Mouse (Mus musculus) kidney, embryonic 14.5 days (tissue): ENCODE results near the gene Gm19935. TPM values are rescaled to one million over a fixed set of nuclear protein-coding genes. Genes with fewer than 3 reads are reported as not detected.
A peak's percentile ranks its signal among the peaks of the same experiment; 100 is the strongest.

Source experiments
- ATAC-seq: fragments of 200-750 bp; cut with Nextera tagmentation; 2 replicates; pipeline ENCODE4 v1.8.0; 2017; ENCODE audit warnings: moderate number of reproducible peaks, mild to moderate bottlenecking, moderate TSS enrichment, moderate library complexity; ENCODE audit not compliant: low FRiP score, low TSS enrichment
- H3K27ac ChIP-seq: fragments of 300-500 bp; sonication (generic); 2 replicates; pipeline ENCODE4 v1.5.1; 2014; ENCODE audit warnings: low read depth, mild to moderate bottlenecking, low read length, moderate library complexity, mixed read lengths
- H3K27me3 ChIP-seq: fragments of 300-500 bp; sonication (generic); 2 replicates; pipeline ENCODE4 v1.6.1; 2014; ENCODE audit warnings: mild to moderate bottlenecking, low read length; ENCODE audit not compliant: control insufficient read depth, insufficient read depth
- H3K36me3 ChIP-seq: fragments of 300-500 bp; sonication (generic); 2 replicates; pipeline ENCODE4 v1.6.1; 2014; ENCODE audit warnings: low read length, mixed read lengths; ENCODE audit not compliant: control insufficient read depth, insufficient read depth
- H3K4me1 ChIP-seq: fragments of 300-500 bp; sonication (generic); 2 replicates; pipeline ENCODE4 v1.6.1; 2014; ENCODE audit warnings: low read length, mixed read lengths; ENCODE audit not compliant: control insufficient read depth, insufficient read depth
- H3K4me2 ChIP-seq: fragments of 300-500 bp; sonication (generic); replicated peaks from 2 replicates; pipeline ENCODE4 v1.6.1; 2014; ENCODE audit warnings: low read depth, mild to moderate bottlenecking, low read length
- H3K4me3 ChIP-seq: fragments of 300-500 bp; sonication (generic); 2 replicates; pipeline ENCODE4 v1.5.1; 2014; ENCODE audit warnings: mild to moderate bottlenecking, low read length
- H3K9ac ChIP-seq: fragments of 300-500 bp; sonication (generic); 2 replicates; pipeline ENCODE4 v1.6.1; 2014; ENCODE audit warnings: low read depth, mild to moderate bottlenecking, low read length, moderate library complexity
- H3K9me3 ChIP-seq: fragments of 300-500 bp; sonication (generic); 2 replicates; pipeline ENCODE4 v1.6.1; 2016; ENCODE audit warnings: low read length; ENCODE audit not compliant: control insufficient read depth
- WGBS: fragments of 180-500 bp; shearing (Covaris S2); extraction: QIAGEN DNeasy Blood & Tissue Kit; methylation state at CpG from one replicate; pipeline ENCODE4 v1.1.7; 2014; 5-methylcytosine and 5-hydroxymethylcytosine counted together
- polyA plus RNA-seq: library from polyadenylated mRNA; unstranded; fragments of >200 nt; fragmentation: Nextera tagmentation; extraction: Ambion mirVana; gene quantifications from 2 replicates; pipeline ENCODE4 v1.2.1, GENCODE M21; 2014

Gm19935 gene
- polyA plus RNA-seq = not detected in 2 replicates

GRCm38 (mm10) chr8:90817293-90817692, at the start of gene Gm19935:
Gm19935 (minus strand) TSS chr8:90817393.
- H3K27ac ChIP-seq = no peak within 1 kb of the TSS
- no peaks in the 10 kb centered on the region for H3K4me1 ChIP-seq
- no peak within 1 kb of the TSS for H3K4me2 ChIP-seq
- no peaks in the 10 kb centered on the region for H3K36me3 ChIP-seq
- no peaks in the 10 kb centered on the region for H3K27me3 ChIP-seq
- H3K4me3 ChIP-seq = no peak within 1 kb of the TSS
- no peak within 1 kb of the TSS for H3K9ac ChIP-seq
- ATAC-seq = no peak
- WGBS = 83% methylated on average over 2 of the region's 2 CpGs
- no peaks in the 10 kb centered on the region for H3K9me3 ChIP-seq

DNA sequence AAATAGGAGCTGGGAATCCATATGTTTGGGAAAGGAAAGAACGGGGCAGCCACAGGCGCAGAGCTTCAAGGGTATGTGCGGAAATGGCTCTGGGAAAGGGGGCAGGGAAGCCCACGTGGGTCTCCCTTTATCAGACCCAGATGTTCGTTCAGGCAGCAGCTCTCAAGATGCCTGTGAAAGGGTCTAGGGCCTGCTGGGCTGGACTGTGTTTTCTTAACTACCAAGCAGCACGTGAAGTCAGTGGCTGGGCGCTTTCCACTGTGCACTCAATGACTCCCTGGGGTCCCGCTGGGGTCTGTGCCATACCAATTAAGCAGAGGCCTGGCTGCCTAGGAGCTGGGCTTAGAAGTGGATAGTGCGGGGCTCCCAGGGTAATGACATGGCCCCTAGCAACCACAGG, 44.8 kb upstream of the Gm19935 start:
- WGBS = 6% methylated on average over 9 of the region's 9 CpGs
- Histone ChIP-seq H3K4me3 (no peak overlapping the region), H3K36me3 (no peaks in the 10 kb centered on the region), H3K9me3 (no peaks in the 10 kb centered on the region), H3K27me3 (no peaks in the 10 kb centered on the region), H3K27ac (peak overlapping the region; percentile 89), H3K9ac (0 out of 2 replicates have a peak overlapping the region, but pooled peaks have one; percentile 19), H3K4me2 (no peak overlapping the region; the same call in 1 of the 2 replicates), H3K4me1 (peaks cover 13% of the 10 kb centered on the region)
- peak; percentile 85 for ATAC-seq

- Histone ChIP-seq H3K4me2 (0 out of 2 replicates have a peak overlapping the region, but pooled peaks have one; percentile 9), H3K27ac (peak overlapping the region; percentile 89), H3K4me1 (peaks cover 13% of the 10 kb centered on the region), H3K4me3 (no peak overlapping the region), H3K36me3 (no peaks in the 10 kb centered on the region), H3K9ac (peak overlapping the region; percentile 19; the same call in 1 of the 2 replicates), H3K9me3 (no peaks in the 10 kb centered on the region), H3K27me3 (no peaks in the 10 kb centered on the region)
- 12% methylated on average over 9 of the region's 9 CpGs for WGBS
- ATAC-seq = no peak
Observed at GRCm38 (mm10) chr8:90861266-90861944, 44.2 kb upstream of the Gm19935 start.

DNA sequence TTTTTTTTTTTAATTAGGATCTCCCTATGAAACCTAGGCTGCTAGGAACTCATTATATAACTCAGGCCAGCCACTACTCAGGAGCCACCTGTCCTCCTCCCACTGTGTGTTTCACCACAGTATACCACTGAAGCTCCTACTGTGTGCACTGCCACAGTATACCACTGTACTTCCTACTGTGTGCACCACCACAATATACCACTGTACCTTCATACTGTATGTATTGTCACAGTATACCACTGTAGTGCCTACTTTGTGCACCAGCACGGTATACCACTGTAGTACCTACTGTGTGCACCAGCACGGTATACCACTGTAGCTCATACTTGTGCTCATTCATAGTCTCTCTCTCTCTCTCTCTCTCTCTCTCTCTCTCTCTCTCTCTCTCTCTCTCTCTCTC, 40.9 kb upstream of the Gm19935 start:
- H3K4me1 ChIP-seq = peaks cover 17% of the 10 kb centered on the region
- H3K4me3 ChIP-seq = no peak overlapping the region
- H3K27me3 ChIP-seq = no peaks in the 10 kb centered on the region
- no peaks in the 10 kb centered on the region for H3K9me3 ChIP-seq
- WGBS = 100% methylated on average over 2 of the region's 2 CpGs
- ATAC-seq = no peak
- H3K36me3 ChIP-seq = no peaks in the 10 kb centered on the region
- no peak overlapping the region for H3K27ac ChIP-seq
- H3K4me2 ChIP-seq = no peak overlapping the region
- H3K9ac ChIP-seq = no peak overlapping the region

DNA sequence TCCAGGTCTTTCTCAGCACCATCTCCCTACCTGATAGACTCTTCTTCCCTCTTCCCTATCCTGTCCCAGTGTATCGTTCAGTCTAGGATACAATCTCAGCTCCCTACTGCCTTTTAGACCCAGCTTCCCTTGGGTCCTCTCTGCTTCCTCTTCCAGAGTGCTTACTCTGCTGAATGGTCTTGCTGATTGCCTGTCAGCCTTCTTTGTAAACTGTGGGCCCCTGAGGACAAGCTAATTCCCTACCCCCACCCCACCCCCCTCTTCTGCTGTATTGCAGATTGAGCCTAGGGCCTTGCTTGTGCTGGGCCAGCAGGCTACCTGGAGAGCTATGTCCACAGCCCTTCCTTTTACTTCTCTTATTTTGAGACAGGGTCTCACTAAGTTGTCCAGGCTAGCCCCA, 39.8 kb upstream of the Gm19935 start:
- Histone ChIP-seq H3K27ac (no peak overlapping the region), H3K9ac (no peak overlapping the region), H3K4me2 (no peak overlapping the region), H3K4me1 (peaks cover 12% of the 10 kb centered on the region), H3K4me3 (no peak overlapping the region), H3K9me3 (no peaks in the 10 kb centered on the region), H3K27me3 (no peaks in the 10 kb centered on the region), H3K36me3 (no peaks in the 10 kb centered on the region)
- ATAC-seq = no peak
- 65% methylated on average over 1 of the region's 1 CpGs for WGBS

DNA sequence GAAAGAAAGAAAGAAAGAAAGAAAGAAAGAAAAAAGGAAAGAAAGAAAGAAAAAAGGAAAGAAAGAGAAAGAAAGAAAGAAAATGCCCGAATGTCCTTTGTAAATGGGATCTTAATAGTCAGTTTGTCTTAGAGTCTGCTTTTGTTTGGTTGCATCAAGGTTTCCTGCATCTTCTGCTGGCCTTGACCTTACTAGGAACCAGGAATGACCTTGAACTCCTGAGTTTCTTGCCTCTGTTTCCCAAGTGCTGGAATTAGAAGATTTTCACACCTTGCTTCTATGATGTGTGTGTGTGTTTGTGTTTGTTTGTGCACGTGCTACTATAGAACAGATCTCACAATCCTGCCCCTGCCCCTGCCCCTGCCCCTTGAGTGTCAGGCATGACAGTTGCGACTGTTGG, 39.0 kb upstream of the Gm19935 start:
- Histone ChIP-seq H3K9me3 (no peaks in the 10 kb centered on the region), H3K27ac (no peak overlapping the region), H3K9ac (no peak overlapping the region), H3K4me2 (no peak overlapping the region), H3K4me3 (no peak overlapping the region), H3K36me3 (no peaks in the 10 kb centered on the region), H3K4me1 (peaks cover 4% of the 10 kb centered on the region; the same call in 1 of the 2 replicates), H3K27me3 (no peaks in the 10 kb centered on the region)
- ATAC-seq = no peak
- 84% methylated on average over 3 of the region's 3 CpGs for WGBS

DNA sequence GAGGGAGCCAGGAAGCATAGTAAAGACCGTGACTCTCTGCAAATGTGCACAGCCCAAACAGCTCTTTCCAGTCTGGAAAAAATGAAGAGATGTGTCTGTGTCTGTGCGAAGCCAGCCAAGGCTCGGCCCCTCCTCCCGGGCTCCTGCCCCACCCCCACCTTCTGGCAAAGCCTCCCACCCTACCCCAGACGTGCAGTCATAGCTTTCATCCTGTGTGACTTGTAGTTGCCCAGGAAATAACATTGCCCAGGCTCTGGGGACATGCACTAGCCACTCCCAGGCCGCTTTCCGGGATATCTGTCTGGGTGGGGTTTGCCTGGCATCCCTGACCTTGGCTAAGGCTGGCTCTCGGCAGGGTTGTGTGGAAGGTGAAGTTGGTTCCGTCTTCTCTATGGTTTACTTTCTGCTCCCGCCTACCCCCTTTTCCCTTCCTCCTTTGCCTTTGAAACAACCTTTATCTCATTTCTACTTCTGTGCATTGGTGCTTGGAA, 37.5 kb upstream of the Gm19935 start:
- WGBS = 22% methylated on average over 10 of the region's 10 CpGs
- no peaks in the 10 kb centered on the region for H3K9me3 ChIP-seq
- H3K4me2 ChIP-seq = no peak overlapping the region; the same call in 1 of the 2 replicates
- H3K9ac ChIP-seq = no peak overlapping the region
- no peaks in the 10 kb centered on the region for H3K27me3 ChIP-seq
- H3K36me3 ChIP-seq = no peaks in the 10 kb centered on the region
- H3K27ac ChIP-seq = no peak overlapping the region; the same call in 1 of the 2 replicates
- ATAC-seq = no peak
- 0 out of 2 replicates have a peak, but pooled peaks cover 4% of the 10 kb centered on the region for H3K4me1 ChIP-seq
- no peak overlapping the region for H3K4me3 ChIP-seq

DNA sequence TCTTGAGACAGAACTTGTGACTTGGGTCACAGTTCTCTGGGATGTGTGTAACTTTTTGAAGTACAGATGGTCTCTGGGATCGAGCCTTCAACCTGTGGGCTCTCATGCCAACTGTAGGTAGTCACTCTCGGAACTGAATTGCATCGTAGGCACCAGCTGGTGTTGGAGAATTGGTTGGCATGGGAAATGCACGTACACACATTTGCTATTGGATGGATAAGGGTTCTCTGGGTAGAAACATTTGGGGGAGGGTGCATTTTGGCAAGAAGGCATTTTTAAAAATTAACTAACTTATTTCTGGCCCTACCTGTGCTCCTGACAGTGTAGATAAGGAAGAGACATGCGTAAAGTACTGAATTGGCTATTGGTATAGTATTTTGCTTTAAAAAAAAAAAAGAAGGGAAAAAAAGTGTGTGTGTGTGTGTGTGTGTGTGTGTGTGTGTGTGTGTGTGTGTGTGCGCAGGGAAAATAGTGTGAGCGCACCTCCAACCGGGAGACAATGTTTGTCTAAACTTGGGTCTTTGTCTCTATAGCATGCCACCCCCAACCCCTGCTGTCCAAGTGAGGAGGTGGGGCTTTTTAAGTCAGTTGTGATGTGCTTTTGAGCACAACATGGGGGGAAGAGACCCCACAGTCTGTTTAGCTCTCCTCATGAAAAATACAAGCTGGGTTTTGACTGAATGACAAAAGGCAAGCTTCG, 36.9 kb upstream of the Gm19935 start:
- Histone ChIP-seq H3K27me3 (no peaks in the 10 kb centered on the region), H3K36me3 (no peaks in the 10 kb centered on the region), H3K27ac (no peak overlapping the region), H3K4me2 (no peak overlapping the region; the same call in 1 of the 2 replicates), H3K4me3 (no peak overlapping the region), H3K4me1 (0 out of 2 replicates have a peak, but pooled peaks cover 4% of the 10 kb centered on the region), H3K9me3 (no peaks in the 10 kb centered on the region), H3K9ac (no peak overlapping the region)
- ATAC-seq = no peak
- WGBS = 72% methylated on average over 9 of the region's 9 CpGs

- Histone ChIP-seq H3K4me2 (no peak overlapping the region), H3K27ac (no peak overlapping the region), H3K4me1 (0 out of 2 replicates have a peak, but pooled peaks cover 4% of the 10 kb centered on the region), H3K4me3 (no peak overlapping the region), H3K27me3 (no peaks in the 10 kb centered on the region), H3K36me3 (no peaks in the 10 kb centered on the region), H3K9me3 (no peaks in the 10 kb centered on the region), H3K9ac (no peak overlapping the region)
- WGBS = 54% methylated on average over 8 of the region's 8 CpGs
- ATAC-seq = no peak
Observed at GRCm38 (mm10) chr8:90851544-90851943, 34.4 kb upstream of the Gm19935 start.
